Mouse (Mus musculus): ENCODE data around the gene Dnah9. TPM values are rescaled to one million over a fixed set of nuclear protein-coding genes. Genes with fewer than 3 reads are reported as not detected.

Gene Dnah9
- total and polyA plus RNA-seq, 3 experiments, result 0.11 to 0.20 (median 0.13) TPM

DNA sequence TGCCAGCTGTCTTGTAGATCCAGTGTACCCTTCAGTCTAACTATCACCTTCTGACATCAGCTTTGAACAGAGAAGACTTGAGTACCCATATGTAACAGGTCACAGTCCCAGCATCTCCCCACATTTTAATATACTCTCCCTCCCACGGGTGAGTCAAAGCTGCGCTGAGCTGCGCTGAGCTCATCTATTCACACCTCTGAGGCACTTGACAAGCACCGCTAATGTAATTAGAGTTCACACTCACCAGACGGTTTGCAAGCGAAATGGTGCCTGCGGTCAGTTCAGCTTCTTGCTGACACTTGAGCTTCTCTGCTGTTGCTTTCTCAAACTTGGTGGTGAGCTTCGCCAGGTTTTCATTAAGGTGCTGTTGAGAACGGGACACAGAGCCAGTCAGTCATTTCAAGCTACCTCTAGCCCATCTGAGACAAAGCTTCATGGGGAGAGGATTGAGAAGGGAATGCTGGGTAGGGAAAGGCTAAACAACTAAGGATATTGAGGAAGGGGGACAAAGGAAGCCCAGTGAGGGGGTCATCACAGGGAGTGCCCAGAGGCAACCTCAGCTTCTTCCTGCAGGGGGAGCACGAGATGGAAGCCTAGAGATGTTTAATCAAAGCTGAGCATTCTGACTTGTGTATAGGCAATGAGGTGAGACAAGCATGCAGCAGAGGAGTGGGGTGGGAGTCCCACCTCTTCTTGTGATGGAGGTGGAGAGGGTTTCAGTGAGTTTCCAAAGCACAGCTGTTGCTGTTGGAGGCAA lies 249.7 kb downstream of the Dnah9 start:
- dilution Hi-C loops (cut with MboI; ENCODE audit: extremely low pct_ligation_motif_present, extremely low pct_unique_long_range_greater_than_20kb, low sequenced_read_pairs), result no loop called here
- Histone ChIP-seq H3K27me3 (replicated peaks) (no peaks in the 10 kb centered on the region), H3K27ac (ENCODE audit: insufficient read depth, low read depth) (no peak overlapping the region), H3K4me2 (ENCODE audit: insufficient read depth, low read depth, poor library complexity, severe bottlenecking) (no peak overlapping the region), H3K9me3 (replicated peaks; ENCODE audit: low read length) (no peaks in the 10 kb centered on the region), H3K4me3 (replicated peaks in 1 of 3; ENCODE audit: low read depth in 2 of 3, low read length in 2 of 3, poor library complexity in 1 of 3) (no peak overlapping the region), H3K9ac (ENCODE audit: insufficient read depth, low read depth) (no peak overlapping the region), H3K79me2 (replicated peaks; ENCODE audit: control insufficient read depth, extremely low read depth, insufficient read depth, poor library complexity, severe bottlenecking) (no peaks in the 10 kb centered on the region), H3K4me1 (ENCODE audit: control insufficient read depth in 1 of 2, insufficient read depth in 2 of 2) (no peaks in the 10 kb centered on the region), H3K36me3 (replicated peaks in 1 of 2; ENCODE audit: control insufficient read depth in 1 of 2, insufficient read depth in 1 of 2, low read length in 1 of 2) (no peaks in the 10 kb centered on the region)
- in situ Hi-C loops (cut with MboI; ENCODE audit: low pct_ligation_motif_present, low pct_unique_long_range_greater_than_20kb, low sequenced_read_pairs), result no loop called here
- TF ChIP-seq TCF12 (IDR thresholded peaks at IDR 0.05; ENCODE audit: low read depth, low read length), result no peak
- TF ChIP-seq CTCF (conservative IDR thresholded peaks at IDR 0.05 in 1 of 2, IDR thresholded peaks at IDR 0.05 in 1 of 2; ENCODE audit: low read depth in 2 of 2, low read length in 2 of 2), result peak; percentile 45 to 60
- TF ChIP-seq RAD21 (IDR thresholded peaks at IDR 0.05; ENCODE audit: low read depth, low read length), result peak; percentile 35
- TF ChIP-seq SMC3 (IDR thresholded peaks at IDR 0.05; ENCODE audit: low read depth, low read length), result peak; percentile 52
- TF ChIP-seq MEF2A (IDR thresholded peaks at IDR 0.05; ENCODE audit: borderline replicate concordance, low read depth, low read length), result no peak
- TF ChIP-seq MAFK (IDR thresholded peaks at IDR 0.05; ENCODE audit: insufficient replicate concordance, low read length), result no peak
- DNase-seq (ENCODE audit: extremely low read depth), result no peak

GRCm38 (mm10) chr11:65909195-65909594 lies 259.2 kb downstream of the Dnah9 start:
- DNase-seq (ENCODE audit: extremely low read depth), result no peak
- H3K27me3 ChIP-seq (replicated peaks), result no peaks in the 10 kb centered on the region
- H3K4me1 ChIP-seq (ENCODE audit: control insufficient read depth in 1 of 2, insufficient read depth in 2 of 2), result peaks cover 0 to 2% of the 10 kb centered on the region in 2 experiments; a peak in 2 of 4 replicates
- TF ChIP-seq E2F4 (IDR thresholded peaks at IDR 0.05; ENCODE audit: insufficient replicate concordance, low read depth, low read length), result no peak
- no peak for TF ChIP-seq KAT2A (IDR thresholded peaks at IDR 0.05; ENCODE audit: insufficient replicate concordance, low read length)
- no peak for TF ChIP-seq JUN (IDR thresholded peaks at IDR 0.05; ENCODE audit: insufficient read depth, low read depth, low read length)
- TF ChIP-seq ETS1 (conservative IDR thresholded peaks at IDR 0.05; ENCODE audit: low read depth, low read length), result no peak
- no peak for TF ChIP-seq RCOR1 (conservative IDR thresholded peaks at IDR 0.05; ENCODE audit: low read depth, low read length)
- TF ChIP-seq MEF2A (IDR thresholded peaks at IDR 0.05; ENCODE audit: borderline replicate concordance, low read depth, low read length), result no peak
- no peak for TF ChIP-seq ZMIZ1 (IDR thresholded peaks at IDR 0.05; ENCODE audit: low read depth, low read length)
- TF ChIP-seq HCFC1 (IDR thresholded peaks at IDR 0.05; ENCODE audit: low read depth, low read length), result no peak
- no peak for TF ChIP-seq SIN3A (IDR thresholded peaks at IDR 0.05; ENCODE audit: low read length)
- TF ChIP-seq ELF1 (IDR thresholded peaks at IDR 0.05; ENCODE audit: low read depth, low read length), result no peak
- no peak for TF ChIP-seq CHD1 (IDR thresholded peaks at IDR 0.05; ENCODE audit: low read depth, low read length)
- no peak for TF ChIP-seq USF1 (IDR thresholded peaks at IDR 0.05; ENCODE audit: low read depth, low read length)
- TF ChIP-seq SMC3 (IDR thresholded peaks at IDR 0.05; ENCODE audit: low read depth, low read length), result no peak
- TF ChIP-seq JUND (conservative IDR thresholded peaks at IDR 0.05; ENCODE audit: low read depth, low read length), result no peak
- no peak for TF ChIP-seq EP300 (IDR thresholded peaks at IDR 0.05; ENCODE audit: low read length)
- no peak for TF ChIP-seq IRF4 (IDR thresholded peaks at IDR 0.05; ENCODE audit: low read depth, low read length)
- H3K9me3 ChIP-seq (replicated peaks; ENCODE audit: low read length), result no peaks in the 10 kb centered on the region
- H3K79me2 ChIP-seq (replicated peaks; ENCODE audit: control insufficient read depth, extremely low read depth, insufficient read depth, poor library complexity, severe bottlenecking), result no peaks in the 10 kb centered on the region
- no peak overlapping the region for H3K27ac ChIP-seq (ENCODE audit: insufficient read depth, low read depth)
- no peak overlapping the region for H3K4me3 ChIP-seq (replicated peaks in 1 of 3; ENCODE audit: low read depth in 2 of 3, low read length in 2 of 3, poor library complexity in 1 of 3)
- no peak overlapping the region for H3K9ac ChIP-seq (ENCODE audit: insufficient read depth, low read depth)
- in situ Hi-C loops (cut with MboI; ENCODE audit: low pct_ligation_motif_present, low pct_unique_long_range_greater_than_20kb, low sequenced_read_pairs) (no loop called here), dilution Hi-C loops (cut with MboI; ENCODE audit: extremely low pct_ligation_motif_present, extremely low pct_unique_long_range_greater_than_20kb, low sequenced_read_pairs) (no loop called here)
- no peaks in the 10 kb centered on the region for H3K36me3 ChIP-seq (replicated peaks in 1 of 2; ENCODE audit: control insufficient read depth in 1 of 2, insufficient read depth in 1 of 2, low read length in 1 of 2)
- no peak overlapping the region for H3K4me2 ChIP-seq (ENCODE audit: insufficient read depth, low read depth, poor library complexity, severe bottlenecking)
